Comparison of ENCODE assay signal across 8 mouse cellular contexts in genomic region chr17:83109792-83110440, GRCm38 (mm10).
DNase-seq lines count a peak whose midpoint lies in the region; ATAC-seq lines count a peak whose summit lies in the region.
"Had no signal": no experiment of that assay in that cellular context is flagged by ENCODE, and none has a peak within 500 bp of the region (broad histone marks: within the 10 kb centered on the region; RNA-seq: fewer than 3 reads in every experiment).

No protein-coding gene starts in this region.

- H3K4me3 ChIP-seq in midbrain, embryonic 16.5 days (ENCODE audit: low read depth, low read length) = no peak overlapping the region
- H3K4me3 ChIP-seq in midbrain, embryonic 14.5 days (replicated peaks; ENCODE audit: low read depth, low read length) = no peak overlapping the region
- no peak overlapping the region for H3K4me3 ChIP-seq in limb, embryonic 10.5 days
- no peak overlapping the region for H3K4me3 ChIP-seq in stomach, embryonic 14.5 days (ENCODE audit: low read depth, low read length)

- no peaks in the 10 kb centered on the region for H3K4me1 ChIP-seq in midbrain, embryonic 16.5 days (ENCODE audit: control insufficient read depth, insufficient read depth, low read length)
- H3K4me1 ChIP-seq in midbrain, embryonic 14.5 days (ENCODE audit: control insufficient read depth, insufficient read depth, low read length) = 0 out of 2 replicates have a peak, but pooled peaks cover 7% of the 10 kb centered on the region
- H3K4me1 ChIP-seq in limb, embryonic 10.5 days = peaks cover 46% of the 10 kb centered on the region
- H3K4me1 ChIP-seq in stomach, embryonic 14.5 days (ENCODE audit: control insufficient read depth, insufficient read depth, low read length) = peaks cover 22% of the 10 kb centered on the region; the same call in 1 of the 2 replicates

- no peak overlapping the region for H3K4me2 ChIP-seq in midbrain, embryonic 16.5 days (ENCODE audit: low read length)
- no peak overlapping the region for H3K4me2 ChIP-seq in midbrain, embryonic 14.5 days (ENCODE audit: low read length)
- no peak overlapping the region for H3K4me2 ChIP-seq in stomach, embryonic 14.5 days (replicated peaks; ENCODE audit: low read depth, low read length)

- no peak overlapping the region for H3K27ac ChIP-seq in midbrain, embryonic 16.5 days (ENCODE audit: low read length)
- H3K27ac ChIP-seq in midbrain, embryonic 14.5 days (replicated peaks; ENCODE audit: low read depth, low read length) = no peak overlapping the region
- peak overlapping the region; percentile 33; the same call in 1 of the 2 replicates for H3K27ac ChIP-seq in limb, embryonic 10.5 days
- no peak overlapping the region for H3K27ac ChIP-seq in stomach, embryonic 14.5 days (ENCODE audit: low read length)
- H3K27ac ChIP-seq: macrophage had no signal

- 65% methylated on average over 10 of the region's 10 CpGs for WGBS in midbrain, embryonic 16.5 days
- 62% methylated on average over 10 of the region's 10 CpGs for WGBS in midbrain, embryonic 14.5 days
- WGBS in limb, embryonic 10.5 days = 51% methylated on average over 10 of the region's 10 CpGs
- 38% methylated on average over 10 of the region's 10 CpGs for WGBS in stomach, embryonic 14.5 days

- H3K9ac ChIP-seq in midbrain, embryonic 16.5 days (ENCODE audit: low read depth, low read length) = no peak overlapping the region
- no peak overlapping the region for H3K9ac ChIP-seq in midbrain, embryonic 14.5 days (replicated peaks; ENCODE audit: low read length)
- no peak overlapping the region for H3K9ac ChIP-seq in stomach, embryonic 14.5 days (replicated peaks; ENCODE audit: low read depth, low read length)

- ATAC-seq in midbrain, embryonic 16.5 days = 0 out of 2 replicates have a peak, but pooled peaks have one; percentile 28
- no peak for ATAC-seq in midbrain, embryonic 14.5 days (ENCODE audit: low FRiP score, low TSS enrichment)
- peak; percentile 98 for ATAC-seq in frontal cortex, adult (ENCODE audit: low TSS enrichment)
- peak; percentile 42; the same call in 1 of the 2 replicates for ATAC-seq in stomach, embryonic 14.5 days (ENCODE audit: insufficient number of reproducible peaks, insufficient read depth, low FRiP score, low read depth)

- no peak for DNase-seq in midbrain, embryonic 14.5 days
- peak; percentile 48 to 61 for DNase-seq in heart, postnatal 36 days
- DNase-seq in limb, embryonic 10.5 days (ENCODE audit: low spot score) = no peak
- DNase-seq in spleen, postnatal 10 days (ENCODE audit: low spot score in 2 of 2) = no peak

- no peaks in the 10 kb centered on the region; the same call in 1 of the 2 replicates for H3K27me3 ChIP-seq in midbrain, embryonic 16.5 days (ENCODE audit: control insufficient read depth, insufficient read depth, low read depth, low read length)
- no peaks in the 10 kb centered on the region for H3K27me3 ChIP-seq in midbrain, embryonic 14.5 days (ENCODE audit: control insufficient read depth, insufficient read depth, low read length)
- H3K27me3 ChIP-seq in limb, embryonic 10.5 days (ENCODE audit: low read depth, poor library complexity, severe bottlenecking) = peaks cover 98% of the 10 kb centered on the region
- no peaks in the 10 kb centered on the region for H3K27me3 ChIP-seq in stomach, embryonic 14.5 days (ENCODE audit: control insufficient read depth, insufficient read depth, low read length)

- no peaks in the 10 kb centered on the region for H3K9me3 ChIP-seq in midbrain, embryonic 16.5 days (replicated peaks; ENCODE audit: control insufficient read depth, low read length, poor library complexity, severe bottlenecking)
- no peaks in the 10 kb centered on the region for H3K9me3 ChIP-seq in midbrain, embryonic 14.5 days (ENCODE audit: control insufficient read depth, low read length)
- no peaks in the 10 kb centered on the region for H3K9me3 ChIP-seq in limb, embryonic 10.5 days (replicated peaks)
- no peaks in the 10 kb centered on the region for H3K9me3 ChIP-seq in stomach, embryonic 14.5 days (ENCODE audit: control insufficient read depth, low read depth, low read length)

- intact Hi-C loops in heart, postnatal 36 days (cut with DNase I) = loop anchor here (5.0 kb wide), 1 partner anchor 112 kb away; no protein-coding TSS in a partner anchor

- H3K36me3 ChIP-seq in midbrain, embryonic 16.5 days (ENCODE audit: control insufficient read depth, insufficient read depth, low read length) = no peaks in the 10 kb centered on the region
- H3K36me3 ChIP-seq in midbrain, embryonic 14.5 days (ENCODE audit: control insufficient read depth, insufficient read depth, low read length) = no peaks in the 10 kb centered on the region
- no peaks in the 10 kb centered on the region for H3K36me3 ChIP-seq in limb, embryonic 10.5 days
- H3K36me3 ChIP-seq in stomach, embryonic 14.5 days (ENCODE audit: control insufficient read depth, insufficient read depth, low read length) = no peaks in the 10 kb centered on the region

Comparison
In these comparisons a context has a peak if more than half of its experiments do, and no peak if none do; other contexts are left out.
1. DNase-seq: peak in heart, postnatal 36 days (2 of 2); none in midbrain, embryonic 14.5 days (single experiment), limb, embryonic 10.5 days (single experiment) and spleen, postnatal 10 days (0 of 2).